Mouse (Mus musculus) neutrophil, adult 65 days (primary cell): Measurements from ENCODE around the gene Serpina1e. TPM values are rescaled to one million over a fixed set of nuclear protein-coding genes. Genes with fewer than 3 reads are reported as not detected.

Experiments used
- total RNA-seq: library from RNA; stranded (reverse); gene quantifications from 2 replicates; pipeline ENCODE4 v1.2.4, GENCODE M21; 2023

Serpina1e gene
- total RNA-seq = 0.45 TPM in 1 of 2 replicates, not detected in the other

GRCm38 (mm10) chr12:103958798-103959197, at the start of gene Serpina1e:
Serpina1e (minus strand) TSS chr12:103958975.

DNA sequence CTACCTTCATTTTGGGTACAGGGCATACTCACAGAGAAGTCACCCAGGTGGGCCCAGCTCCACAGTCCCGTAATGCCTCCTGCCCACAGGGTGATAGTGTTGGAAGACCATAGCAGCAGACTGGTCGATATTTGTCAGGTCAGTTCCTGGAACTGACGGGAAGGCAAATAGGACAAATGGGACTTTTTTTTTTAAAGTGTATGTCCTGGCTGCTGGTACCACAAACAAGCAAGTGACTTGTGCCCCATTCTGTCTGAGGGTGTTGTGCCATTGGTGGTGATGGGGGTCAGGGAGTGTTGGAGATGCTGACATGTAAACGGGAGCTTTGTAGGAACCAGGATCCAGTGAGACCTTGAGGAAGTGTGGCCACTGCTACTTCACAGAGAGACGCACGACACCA, 31.1 kb upstream of the Serpina1e start, which contains the start of gene Serpina11:
Serpina11 (minus strand) TSS at position 101 of the 400 bp plus-strand sequence.

DNA sequence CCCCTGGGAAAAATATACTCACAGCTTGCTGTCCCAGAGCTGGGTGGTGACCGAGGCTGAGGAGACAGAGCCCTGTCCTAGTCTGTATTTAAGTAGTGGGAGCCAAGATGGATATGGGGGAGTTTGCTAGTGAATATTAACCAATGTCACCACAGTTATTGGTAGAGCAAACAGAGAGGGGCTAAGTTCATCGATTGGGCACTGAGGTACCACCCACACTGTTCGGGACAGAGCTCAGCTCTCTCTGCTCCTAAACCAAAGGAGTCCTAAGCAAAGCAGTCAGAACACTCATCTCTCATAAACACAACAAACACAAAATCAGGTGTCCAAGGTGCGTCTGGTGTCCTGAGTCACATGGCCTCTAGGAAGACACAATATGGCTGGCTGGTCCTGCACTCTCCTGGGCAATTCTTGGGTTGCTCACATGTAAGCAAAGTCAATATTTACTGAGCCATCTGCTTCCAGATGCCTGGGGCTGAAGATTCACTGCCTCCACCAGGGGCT, 53.9 kb downstream of the Serpina1e start, which contains the start of gene Serpina1c:
Serpina1c (minus strand) TSS at position 51 of the 504 bp plus-strand sequence.

Other genes starting within 250 kb of the Serpina1e start
- 0.48 TPM in 1 of 2 replicates, not detected in the other for gene Serpina1d, start 185.4 kb downstream of the Serpina1e start, total RNA-seq
- 1.5 TPM in 1 of 2 replicates, not detected in the other for gene Serpina1b, start 128.6 kb downstream of the Serpina1e start, total RNA-seq
- 0.57 TPM in 1 of 2 replicates, not detected in the other for gene Serpina1a, start 95.4 kb downstream of the Serpina1e start, total RNA-seq
- gene Serpina1c, start 54.1 kb downstream of the Serpina1e start, total RNA-seq = 0.34 and 0.35 TPM in 2 replicates
- not detected in 2 replicates for gene Serpina11, start 31.0 kb upstream of the Serpina1e start, total RNA-seq
- gene Serpina9, start 54.8 kb upstream of the Serpina1e start, total RNA-seq = not detected in 2 replicates
- gene Serpina12, start 85.5 kb upstream of the Serpina1e start, total RNA-seq = not detected in 2 replicates
- gene Serpina5, start 142.1 kb upstream of the Serpina1e start, total RNA-seq = not detected in 2 replicates
- not detected in 2 replicates for gene Serpina3a, start 153.7 kb upstream of the Serpina1e start, total RNA-seq
- 0.22 TPM in 1 of 2 replicates, not detected in the other for gene Serpina3b, start 169.0 kb upstream of the Serpina1e start, total RNA-seq
- not detected in 2 replicates for gene Serpina3c, start 194.9 kb upstream of the Serpina1e start, total RNA-seq